Mouse (Mus musculus) heart, embryonic 12.5 days (tissue): ENCODE data around the gene Tns1. TPM values are rescaled to one million over a fixed set of nuclear protein-coding genes. Genes with fewer than 3 reads are reported as not detected.

Source experiments
- ATAC-seq: fragments of 200-750 bp; cut with Nextera tagmentation; 2 replicates; pipeline ENCODE4 v1.8.0; 2017; ENCODE audit warnings: moderate TSS enrichment, moderate library complexity; ENCODE audit not compliant: insufficient number of reproducible peaks, low FRiP score
- H3K27ac ChIP-seq: fragments of 300-500 bp; sonication (generic); 2 replicates; pipeline ENCODE4 v1.5.1; 2016; ENCODE audit warnings: mild to moderate bottlenecking, moderate library complexity; ENCODE audit not compliant: poor library complexity, severe bottlenecking
- H3K27me3 ChIP-seq: fragments of 300-500 bp; sonication (generic); replicated peaks from 2 replicates; pipeline ENCODE4 v1.6.1; 2016; ENCODE audit warnings: mild to moderate bottlenecking, moderate library complexity
- H3K36me3 ChIP-seq: fragments of 300-500 bp; sonication (generic); 2 replicates; pipeline ENCODE4 v1.6.1; 2016; ENCODE audit warnings: mild to moderate bottlenecking, moderate library complexity
- H3K4me1 ChIP-seq: fragments of 300-500 bp; sonication (generic); replicated peaks from 2 replicates; pipeline ENCODE4 v1.6.1; 2016; ENCODE audit warnings: mild to moderate bottlenecking
- H3K4me2 ChIP-seq: fragments of 300-500 bp; sonication (generic); 2 replicates; pipeline ENCODE4 v1.6.1; 2016; ENCODE audit warnings: mild to moderate bottlenecking, moderate library complexity
- H3K4me3 ChIP-seq: fragments of 300-500 bp; sonication (generic); 2 replicates; pipeline ENCODE4 v1.5.1; 2016; ENCODE audit warnings: mild to moderate bottlenecking
- H3K9ac ChIP-seq: fragments of 300-500 bp; sonication (generic); 2 replicates; pipeline ENCODE4 v1.6.1; 2016; ENCODE audit warnings: mild to moderate bottlenecking, moderate library complexity
- H3K9me3 ChIP-seq: fragments of 300-500 bp; sonication (generic); replicated peaks from 2 replicates; pipeline ENCODE4 v1.6.1; 2016; ENCODE audit warnings: mild to moderate bottlenecking, moderate library complexity
- WGBS: fragments of 180-500 bp; shearing (Covaris S2); methylation state at CpG from one replicate; pipeline ENCODE4 v1.1.7; 2016; 5-methylcytosine and 5-hydroxymethylcytosine counted together
- polyA plus RNA-seq: library from polyadenylated mRNA; unstranded; fragments of >200 nt; fragmentation: Nextera tagmentation; extraction: Ambion mirVana; gene quantifications from 2 replicates; pipeline ENCODE4 v1.2.1, GENCODE M21; 2016

The Tns1 gene
- polyA plus RNA-seq, 1 experiment from 2014 or later, result 115 TPM

- ATAC-seq, result no peak
- Histone ChIP-seq H3K36me3 (peaks cover 28% of the 10 kb centered on the region), H3K4me2 (no peak overlapping the region), H3K4me1 (peaks cover 86% of the 10 kb centered on the region), H3K9ac (peak overlapping the region; percentile 13; the same call in 1 of the 2 replicates), H3K4me3 (no peak overlapping the region), H3K9me3 (no peaks in the 10 kb centered on the region), H3K27me3 (no peaks in the 10 kb centered on the region), H3K27ac (peak overlapping the region; percentile 5; the same call in 1 of the 2 replicates)
- WGBS, result 60% methylated on average over 12 of the region's 12 CpGs
Measured at GRCm38 (mm10) chr1:73966411-73967238, 157.6 kb downstream of the Tns1 start.

- Histone ChIP-seq H3K4me3 (no peak overlapping the region), H3K9me3 (no peaks in the 10 kb centered on the region), H3K4me2 (peak overlapping the region; percentile 85; the same call in 1 of the 2 replicates), H3K4me1 (peaks cover 94% of the 10 kb centered on the region), H3K36me3 (peaks cover 24% of the 10 kb centered on the region), H3K9ac (peak overlapping the region; percentile 90; the same call in 1 of the 2 replicates), H3K27ac (peak overlapping the region; percentile 99), H3K27me3 (no peaks in the 10 kb centered on the region)
- no peak for ATAC-seq
- WGBS, result 68% methylated on average over 5 of the region's 5 CpGs
Measured at GRCm38 (mm10) chr1:73964151-73964743, 160.0 kb downstream of the Tns1 start.

GRCm38 (mm10) chr1:73963626-73964025 lies 160.6 kb downstream of the Tns1 start:
- H3K9me3 ChIP-seq, result no peaks in the 10 kb centered on the region
- H3K4me2 ChIP-seq, result peak overlapping the region; percentile 85
- peaks cover 94% of the 10 kb centered on the region for H3K4me1 ChIP-seq
- ATAC-seq, result no peak
- no peaks in the 10 kb centered on the region for H3K27me3 ChIP-seq
- WGBS, result 11% methylated on average over 8 of the region's 8 CpGs
- H3K27ac ChIP-seq, result peak overlapping the region; percentile 99
- peaks cover 29% of the 10 kb centered on the region for H3K36me3 ChIP-seq
- peak overlapping the region; percentile 90 for H3K9ac ChIP-seq
- H3K4me3 ChIP-seq, result no peak overlapping the region

- H3K4me1 ChIP-seq, result peaks cover 94% of the 10 kb centered on the region
Measured at GRCm38 (mm10) chr1:73962668-73963371, 161.4 kb downstream of the Tns1 start.

GRCm38 (mm10) chr1:73962049-73962448 lies 162.2 kb downstream of the Tns1 start:
- WGBS, result 60% methylated on average over 5 of the region's 5 CpGs
- H3K9ac ChIP-seq, result peak overlapping the region; percentile 90
- H3K36me3 ChIP-seq, result peaks cover 19% of the 10 kb centered on the region
- ATAC-seq, result no peak
- H3K4me3 ChIP-seq, result peak overlapping the region; percentile 57
- H3K27ac ChIP-seq, result peak overlapping the region; percentile 99
- no peaks in the 10 kb centered on the region for H3K27me3 ChIP-seq
- peaks cover 94% of the 10 kb centered on the region for H3K4me1 ChIP-seq
- peak overlapping the region; percentile 85 for H3K4me2 ChIP-seq
- no peaks in the 10 kb centered on the region for H3K9me3 ChIP-seq

More at GRCm38 (mm10) chr1:73962668-73963371, 161.4 kb downstream of the Tns1 start:
- H3K9ac ChIP-seq, result peak overlapping the region; percentile 90
- H3K9me3 ChIP-seq, result no peaks in the 10 kb centered on the region
- no peaks in the 10 kb centered on the region for H3K27me3 ChIP-seq
- H3K4me3 ChIP-seq, result peak overlapping the region; percentile 57
- WGBS, result 4% methylated on average over 11 of the region's 12 CpGs
- peaks cover 26% of the 10 kb centered on the region for H3K36me3 ChIP-seq
- ATAC-seq, result peak; percentile 87
- peak overlapping the region; percentile 99 for H3K27ac ChIP-seq
- H3K4me2 ChIP-seq, result peak overlapping the region; percentile 85

GRCm38 (mm10) chr1:73959758-73960157 lies 164.5 kb downstream of the Tns1 start:
- Histone ChIP-seq H3K27me3 (no peaks in the 10 kb centered on the region), H3K27ac (peak overlapping the region; percentile 92), H3K36me3 (peaks cover 18% of the 10 kb centered on the region), H3K4me1 (peaks cover 97% of the 10 kb centered on the region), H3K4me3 (peak overlapping the region; percentile 14), H3K9ac (peak overlapping the region; percentile 59), H3K9me3 (no peaks in the 10 kb centered on the region), H3K4me2 (peak overlapping the region; percentile 85)
- 48% methylated on average over 10 of the region's 10 CpGs for WGBS
- no peak for ATAC-seq

GRCm38 (mm10) chr1:73959344-73959743 lies 164.9 kb downstream of the Tns1 start:
- Histone ChIP-seq H3K9me3 (no peaks in the 10 kb centered on the region), H3K4me3 (peak overlapping the region; percentile 14), H3K4me1 (peaks cover 97% of the 10 kb centered on the region), H3K27me3 (no peaks in the 10 kb centered on the region), H3K36me3 (peaks cover 21% of the 10 kb centered on the region), H3K4me2 (peak overlapping the region; percentile 85), H3K9ac (peak overlapping the region; percentile 59), H3K27ac (peak overlapping the region; percentile 92)
- ATAC-seq, result no peak
- WGBS, result 63% methylated on average over 6 of the region's 6 CpGs

- H3K36me3 ChIP-seq, result peaks cover 30% of the 10 kb centered on the region
- H3K27ac ChIP-seq, result peak overlapping the region; percentile 92
- H3K9ac ChIP-seq, result peak overlapping the region; percentile 14
- peaks cover 97% of the 10 kb centered on the region for H3K4me1 ChIP-seq
- no peak overlapping the region for H3K4me3 ChIP-seq
- no peaks in the 10 kb centered on the region for H3K27me3 ChIP-seq
- ATAC-seq, result no peak
- H3K4me2 ChIP-seq, result peak overlapping the region; percentile 85
- no peaks in the 10 kb centered on the region for H3K9me3 ChIP-seq
- WGBS, result 39% methylated on average over 9 of the region's 9 CpGs
Measured at GRCm38 (mm10) chr1:73958210-73958983, 165.9 kb downstream of the Tns1 start.

GRCm38 (mm10) chr1:73957428-73957827 lies 166.8 kb downstream of the Tns1 start:
- H3K9ac ChIP-seq, result peak overlapping the region; percentile 14; the same call in 1 of the 2 replicates
- peak overlapping the region; percentile 92 for H3K27ac ChIP-seq
- 73% methylated on average over 4 of the region's 4 CpGs for WGBS
- peaks cover 100% of the 10 kb centered on the region for H3K4me1 ChIP-seq
- no peaks in the 10 kb centered on the region for H3K9me3 ChIP-seq
- H3K4me3 ChIP-seq, result no peak overlapping the region
- H3K27me3 ChIP-seq, result no peaks in the 10 kb centered on the region; the same call in 1 of the 2 replicates
- no peak for ATAC-seq
- peaks cover 40% of the 10 kb centered on the region for H3K36me3 ChIP-seq
- 0 out of 2 replicates have a peak overlapping the region, but pooled peaks have one; percentile 85 for H3K4me2 ChIP-seq

- H3K9me3 ChIP-seq, result no peaks in the 10 kb centered on the region
- ATAC-seq, result no peak
- no peak overlapping the region for H3K4me3 ChIP-seq
- WGBS, result 81% methylated on average over 1 of the region's 1 CpGs
- peaks cover 99% of the 10 kb centered on the region for H3K4me1 ChIP-seq
- peaks cover 51% of the 10 kb centered on the region for H3K36me3 ChIP-seq
- H3K27ac ChIP-seq, result peak overlapping the region; percentile 92
- 0 out of 2 replicates have a peak overlapping the region, but pooled peaks have one; percentile 21 for H3K4me2 ChIP-seq
- H3K9ac ChIP-seq, result peak overlapping the region; percentile 56
- H3K27me3 ChIP-seq, result no peaks in the 10 kb centered on the region; the same call in 1 of the 2 replicates
Measured at GRCm38 (mm10) chr1:73956320-73956719, 167.9 kb downstream of the Tns1 start.
